Mouse (Mus musculus) lung, postnatal 0 days (tissue): ENCODE data around the gene Tmem150b.

ENCODE experiments used
- CTCF ChIP-seq: IDR thresholded peaks from 2 replicates; pipeline ENCODE4 v1.5.1; 2016; ENCODE audit warnings: antibody characterized with exemption, mild to moderate bottlenecking
- EP300 ChIP-seq: IDR thresholded peaks from 2 replicates; pipeline ENCODE4 v1.6.1; 2016; ENCODE audit warnings: antibody characterized with exemption, mild to moderate bottlenecking, control low read depth

GRCm38 (mm10) chr7:4703195-4703594, 21.9 kb downstream of the Tmem150b start:
- no peak for TF ChIP-seq CTCF
- TF ChIP-seq EP300 = no peak
